Comparison of ENCODE assay signal across 23 mouse cellular contexts in the genomic region with DNA sequence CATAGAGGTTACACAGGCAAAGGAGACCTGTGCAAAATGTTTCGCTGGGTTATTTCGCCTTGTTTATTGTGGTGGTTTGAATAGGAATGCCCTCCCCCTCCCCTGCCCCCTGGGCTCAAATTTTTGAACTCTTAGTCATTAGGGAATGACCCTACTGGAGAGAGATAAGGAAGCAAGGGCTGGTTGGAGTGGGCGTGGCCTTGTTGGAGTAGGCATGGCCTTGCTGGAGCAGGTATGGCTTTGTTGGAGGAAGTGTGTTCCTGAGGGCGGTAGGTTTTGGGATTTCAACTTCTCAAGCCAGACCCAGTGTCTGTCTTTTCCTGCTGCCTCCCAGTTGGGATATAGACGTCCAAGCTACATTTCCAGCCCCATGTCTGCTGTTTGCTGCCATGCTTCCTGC. TPM values are rescaled to one million over a fixed set of nuclear protein-coding genes. Genes with fewer than 3 reads are reported as not detected.
DNase-seq lines count a peak whose midpoint lies in the region; TF ChIP-seq lines count a peak whose summit lies in the region.
"Had no signal": no experiment of that assay in that cellular context is flagged by ENCODE, and none has a peak within 500 bp of the region (broad histone marks: within the 10 kb centered on the region; RNA-seq: fewer than 3 reads in every experiment).

No protein-coding gene starts in this region.

- no peak overlapping the region for H3K9ac ChIP-seq in ES-E14 (ENCODE audit: insufficient read depth, low read depth, low read length, poor library complexity, severe bottlenecking)
- H3K9ac ChIP-seq: embryonic facial prominence, embryonic 12.5 days; forebrain, embryonic 13.5 days; forebrain, embryonic 15.5 days; forebrain, postnatal 0 days had no signal

- no peak overlapping the region for H3K4me3 ChIP-seq in ES-E14 (ENCODE audit: insufficient read depth in 1 of 2, low read depth in 1 of 2, low read length in 2 of 2, poor library complexity in 1 of 2, severe bottlenecking in 1 of 2)
- H3K4me3 ChIP-seq: embryonic facial prominence, embryonic 10.5 days; embryonic facial prominence, embryonic 12.5 days; forebrain, embryonic 13.5 days; forebrain, embryonic 15.5 days had no signal

- peak; percentile 68 for DNase-seq in heart, adult 11 months
- no peak for DNase-seq in heart, postnatal 10 days
- DNase-seq in urinary bladder, postnatal 14 days (ENCODE audit: low spot score): peak; percentile 12
- DNase-seq in urinary bladder, postnatal 36 days (ENCODE audit: low spot score in 2 of 2): no peak
- DNase-seq in ES-E14 (ENCODE audit: low read depth, low spot score) (peak; percentile 20), ZHBTc4 (ENCODE audit: low read depth, low spot score) (peak; percentile 36)
- DNase-seq in spleen, adult 18-20 months: no peak
- DNase-seq in Muller cell, postnatal 12 days (ENCODE audit: inconsistent ontology term): no peak
- DNase-seq: adrenal gland, adult 8-10 months; adrenal gland, postnatal 14 days; adrenal gland, postnatal 36 days; B cell, adult 2 months; cerebellum, adult 11-12 months; cerebellum, adult 2 months; cerebellum, adult 9-10 months; cerebellum, postnatal 10 days; cerebellum, postnatal 25 days; forebrain, postnatal 0 days had no signal

- intact Hi-C loops in heart, postnatal 10 days (cut with DNase I): no loop called here

- H3K36me3 ChIP-seq in ES-E14 (ENCODE audit: control insufficient read depth, insufficient read depth, low read length, poor library complexity, severe bottlenecking): no peaks in the 10 kb centered on the region
- H3K36me3 ChIP-seq: embryonic facial prominence, embryonic 10.5 days; embryonic facial prominence, embryonic 12.5 days; forebrain, embryonic 15.5 days had no signal

- H3K9me3 ChIP-seq in ES-E14 (ENCODE audit: control insufficient read depth, insufficient read depth, low read depth, low read length): no peaks in the 10 kb centered on the region
- H3K9me3 ChIP-seq: embryonic facial prominence, embryonic 10.5 days; embryonic facial prominence, embryonic 12.5 days; forebrain, embryonic 13.5 days; forebrain, embryonic 15.5 days had no signal

- H3K4me1 ChIP-seq in ES-E14 (ENCODE audit: control insufficient read depth in 2 of 2, insufficient read depth in 2 of 2, low read length in 2 of 2, poor library complexity in 1 of 2): peaks cover 0 to 2% of the 10 kb centered on the region in 2 experiments; a peak in 1 of 4 replicates

- H3K27ac ChIP-seq in ES-E14 (ENCODE audit: insufficient read depth, low read depth, low read length, poor library complexity, severe bottlenecking): no peak overlapping the region
- H3K27ac ChIP-seq: embryonic facial prominence, embryonic 10.5 days; embryonic facial prominence, embryonic 12.5 days; forebrain, embryonic 13.5 days; forebrain, embryonic 15.5 days had no signal

- in situ Hi-C loops in ES-E14 (cut with MboI; ENCODE audit: low sequenced_read_pairs in 2 of 2, unreplicated experiment in 2 of 2): no loop called here

TF ChIP-seq in ES-E14, 5 proteins besides CTCF, POLR2A, EP300 and RAD21:
- TF ChIP-seq ZC3H11A (IDR thresholded peaks at IDR 0.05; ENCODE audit: borderline replicate concordance, low read depth, low read length) (no peak), CHD2 (IDR thresholded peaks at IDR 0.05; ENCODE audit: low read depth, low read length) (no peak), ZNF384 (IDR thresholded peaks at IDR 0.05; ENCODE audit: low read depth, low read length) (no peak), HCFC1 (IDR thresholded peaks at IDR 0.05; ENCODE audit: borderline replicate concordance, insufficient read depth, low read length) (no peak), MAFK (IDR thresholded peaks at IDR 0.05; ENCODE audit: insufficient read depth, low read depth, low read length) (no peak)

RNA-seq across cellular contexts. Expression of gene Med12l, which starts 1.9 kb away (rescaled TPM):
- 10 to 100 TPM in 1 of 2 experiments, 1 to 10 TPM in 1; 9.4 to 10.1 TPM for total RNA-seq in heart, postnatal 10 days (2021)
- 2.6 and 3.6 TPM in 2 replicates for total RNA-seq in ES-E14 (2012; rRNA removed)
- total RNA-seq: MEL had no signal

Comparison
In these comparisons a context has a peak if more than half of its experiments do, and no peak if none do; other contexts are left out.
1. DNase-seq: peak in heart, adult 11 months (single experiment), urinary bladder, postnatal 14 days (single experiment), ES-E14 (single experiment) and ZHBTc4 (single experiment); none in heart, postnatal 10 days (0 of 2), urinary bladder, postnatal 36 days (0 of 2), spleen, adult 18-20 months (0 of 2) and Muller cell, postnatal 12 days (single experiment).